Mouse (Mus musculus) intestine, embryonic 14.5 days (tissue): ENCODE data around the gene Drg1. TPM values are rescaled to one million over a fixed set of nuclear protein-coding genes. Genes with fewer than 3 reads are reported as not detected.
"Not testable (repeated sequence)": the region's sequence is repeated elsewhere in the genome, so short reads cannot be mapped to it uniquely, and the experiment has no call there.

Experiments
- ATAC-seq: fragments of 200-750 bp; cut with Nextera tagmentation; replicated peaks from 2 replicates; pipeline ENCODE4 v1.8.0; 2017; ENCODE audit warnings: low read depth, moderate number of reproducible peaks, moderate TSS enrichment, moderate library complexity; ENCODE audit not compliant: low FRiP score, low TSS enrichment
- DNase-seq: peaks from one replicate; pipeline ENCODE4 v3.0.0-alpha.2; 2018; ENCODE audit warnings: low spot score
- H3K27ac ChIP-seq: fragments of 300-500 bp; sonication (generic); 2 replicates; pipeline ENCODE4 v1.5.1; 2014; ENCODE audit warnings: low read depth, mild to moderate bottlenecking, control low read depth
- H3K27me3 ChIP-seq: fragments of 300-500 bp; sonication (generic); replicated peaks from 2 replicates; pipeline ENCODE4 v1.6.1; 2014; ENCODE audit warnings: low read length, control low read depth; ENCODE audit not compliant: control insufficient read depth, insufficient read depth
- H3K36me3 ChIP-seq: fragments of 300-500 bp; sonication (generic); 2 replicates; pipeline ENCODE4 v1.6.1; 2014; ENCODE audit warnings: low read length, control low read depth; ENCODE audit not compliant: control insufficient read depth, insufficient read depth
- H3K4me1 ChIP-seq: fragments of 300-500 bp; sonication (generic); replicated peaks from 2 replicates; pipeline ENCODE4 v1.6.1; 2014; ENCODE audit warnings: low read length, control low read depth, mixed read lengths; ENCODE audit not compliant: control insufficient read depth, insufficient read depth
- H3K4me2 ChIP-seq: fragments of 300-500 bp; sonication (generic); 2 replicates; pipeline ENCODE4 v1.6.1; 2014; ENCODE audit warnings: low read length
- H3K4me3 ChIP-seq: fragments of 300-500 bp; sonication (generic); 2 replicates; pipeline ENCODE4 v1.5.1; 2014; ENCODE audit warnings: low read depth, low read length, control low read depth, mixed read lengths
- H3K9ac ChIP-seq: fragments of 300-500 bp; sonication (generic); 2 replicates; pipeline ENCODE4 v1.6.1; 2014; ENCODE audit warnings: mild to moderate bottlenecking, low read length
- H3K9me3 ChIP-seq: fragments of 300-500 bp; sonication (generic); 2 replicates; pipeline ENCODE4 v1.6.1; 2016; ENCODE audit warnings: low read length, control low read depth; ENCODE audit not compliant: control insufficient read depth
- WGBS: fragments of 180-500 bp; shearing (Covaris S2); extraction: QIAGEN DNeasy Blood & Tissue Kit; methylation state at CpG from one replicate; pipeline ENCODE4 v1.1.7; 2014; 5-methylcytosine and 5-hydroxymethylcytosine counted together
- polyA plus RNA-seq: library from polyadenylated mRNA; unstranded; fragments of >200 nt; fragmentation: Nextera tagmentation; extraction: Ambion mirVana; gene quantifications from 2 replicates; pipeline ENCODE4 v1.2.1, GENCODE M21; 2014

Drg1 gene
- polyA plus RNA-seq, 1 experiment from 2014 or later: 221 TPM

GRCm38 (mm10) chr11:3163661-3164060 lies 102.6 kb downstream of the Drg1 start:
- not testable (repeated sequence) for H3K4me1 ChIP-seq, H3K36me3 ChIP-seq, H3K9me3 ChIP-seq, H3K9ac ChIP-seq, DNase-seq, H3K27ac ChIP-seq, H3K27me3 ChIP-seq, ATAC-seq, H3K4me2 ChIP-seq, H3K4me3 ChIP-seq
- WGBS: 60% methylated on average over 3 of the region's 3 CpGs

GRCm38 (mm10) chr11:3163122-3163521 lies 103.1 kb downstream of the Drg1 start:
- WGBS: 89% methylated on average over 2 of the region's 2 CpGs
- not testable (repeated sequence) for ATAC-seq, H3K36me3 ChIP-seq, H3K4me1 ChIP-seq, H3K27me3 ChIP-seq, DNase-seq, H3K4me3 ChIP-seq, H3K27ac ChIP-seq, H3K9me3 ChIP-seq, H3K9ac ChIP-seq, H3K4me2 ChIP-seq

GRCm38 (mm10) chr11:3162236-3162897 lies 103.8 kb downstream of the Drg1 start:
- not testable (repeated sequence) for H3K4me1 ChIP-seq, H3K4me2 ChIP-seq, H3K27me3 ChIP-seq, H3K9ac ChIP-seq, DNase-seq, H3K9me3 ChIP-seq, H3K4me3 ChIP-seq, H3K36me3 ChIP-seq, H3K27ac ChIP-seq
- 59% methylated on average over 5 of the region's 5 CpGs for WGBS
- ATAC-seq: peak; percentile 30

- not testable (repeated sequence) for H3K9me3 ChIP-seq, ATAC-seq, H3K4me1 ChIP-seq, H3K36me3 ChIP-seq, H3K4me3 ChIP-seq, DNase-seq, H3K9ac ChIP-seq, H3K27ac ChIP-seq, H3K27me3 ChIP-seq, H3K4me2 ChIP-seq
- 62% methylated on average over 1 of the region's 2 CpGs for WGBS
Measured at GRCm38 (mm10) chr11:3161370-3161769, 104.8 kb downstream of the Drg1 start.

GRCm38 (mm10) chr11:3158800-3159199 lies 107.4 kb downstream of the Drg1 start:
- not testable (repeated sequence) for H3K27ac ChIP-seq, H3K4me3 ChIP-seq, H3K9ac ChIP-seq, H3K4me1 ChIP-seq, H3K36me3 ChIP-seq, ATAC-seq, H3K27me3 ChIP-seq, DNase-seq, H3K4me2 ChIP-seq, H3K9me3 ChIP-seq
- 92% methylated on average over 4 of the region's 4 CpGs for whole genome bisulfite sequencing

- DNase-seq, H3K27me3 ChIP-seq, H3K9me3 ChIP-seq, H3K4me1 ChIP-seq, ATAC-seq, H3K4me2 ChIP-seq, H3K36me3 ChIP-seq, H3K9ac ChIP-seq, H3K27ac ChIP-seq, H3K4me3 ChIP-seq: not testable (repeated sequence)
- 94% methylated on average over 6 of the region's 6 CpGs for WGBS
Measured at GRCm38 (mm10) chr11:3157996-3158395, 108.2 kb downstream of the Drg1 start.

- H3K4me1 ChIP-seq, H3K27ac ChIP-seq, H3K9me3 ChIP-seq, ATAC-seq, H3K36me3 ChIP-seq, H3K4me3 ChIP-seq, H3K27me3 ChIP-seq, H3K9ac ChIP-seq, DNase-seq, H3K4me2 ChIP-seq: not testable (repeated sequence)
- 90% methylated on average over 2 of the region's 3 CpGs for WGBS
Measured at GRCm38 (mm10) chr11:3156991-3157390, 109.2 kb downstream of the Drg1 start.

- ATAC-seq: peak; percentile 74
- not testable (repeated sequence) for H3K4me1 ChIP-seq, H3K36me3 ChIP-seq, H3K9ac ChIP-seq, H3K4me2 ChIP-seq, H3K27ac ChIP-seq, H3K4me3 ChIP-seq, DNase-seq, H3K27me3 ChIP-seq, H3K9me3 ChIP-seq
- 86% methylated on average over 1 of the region's 1 CpGs for WGBS
Measured at GRCm38 (mm10) chr11:3153666-3154397, 112.4 kb downstream of the Drg1 start.

- WGBS: 92% methylated on average over 4 of the region's 4 CpGs
- not testable (repeated sequence) for H3K9me3 ChIP-seq, H3K4me2 ChIP-seq, DNase-seq, H3K27ac ChIP-seq, H3K4me1 ChIP-seq, H3K4me3 ChIP-seq, H3K27me3 ChIP-seq, H3K36me3 ChIP-seq, H3K9ac ChIP-seq
- 0 out of 2 replicates have a peak, but pooled peaks have one; percentile 7 for ATAC-seq
Measured at GRCm38 (mm10) chr11:3151358-3151757, 114.9 kb downstream of the Drg1 start.
